Mouse (Mus musculus) thymus, adult 2 months (tissue): ENCODE data around the gene Chrdl1.

Source experiments
- CTCF ChIP-seq: fragments of 200-500 bp; IDR thresholded peaks from 2 replicates; pipeline ENCODE4 v1.5.1; 2012; ENCODE audit warnings: mild to moderate bottlenecking, control low read depth, low read length, moderate library complexity, borderline replicate concordance; ENCODE audit not compliant: control insufficient read depth, poor library complexity, insufficient read depth; ENCODE audit errors: extremely low read depth
- POLR2A ChIP-seq: fragments of 200-500 bp; IDR thresholded peaks from 2 replicates; pipeline ENCODE4 v1.6.1; 2012; ENCODE audit warnings: mild to moderate bottlenecking, low read length, control low read depth, moderate library complexity; ENCODE audit not compliant: control insufficient read depth, poor library complexity, insufficient read depth; ENCODE audit errors: extremely low read depth

DNA sequence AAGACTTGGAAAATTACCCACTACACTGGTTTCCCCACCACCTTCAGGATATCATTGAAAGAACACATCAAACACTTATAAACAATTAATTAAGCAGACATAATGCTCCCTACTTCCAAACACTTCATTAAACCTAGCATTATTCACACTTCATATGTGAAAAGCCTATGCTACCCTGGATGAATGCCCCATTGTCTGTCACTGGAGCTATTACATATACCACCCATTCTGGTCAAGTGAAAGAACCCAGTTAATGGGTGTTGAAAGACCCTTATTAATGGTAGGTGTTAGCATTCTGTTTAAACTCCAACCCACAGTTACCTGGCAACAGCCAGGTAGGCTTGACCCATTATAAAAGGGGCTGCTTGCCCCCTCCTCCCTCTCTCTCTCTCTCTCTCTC is 143.4 kb downstream of the Chrdl1 start:
- TF ChIP-seq CTCF (no peak), POLR2A (no peak)
